Mouse (Mus musculus): ENCODE results near the gene Inka2. TPM values are rescaled to one million over a fixed set of nuclear protein-coding genes. Genes with fewer than 3 reads are reported as not detected.

The Inka2 gene
- total RNA-seq (2015) (0.05 TPM in 1 of 2 replicates, not detected in the other), total RNA-seq (2017) (0.17 TPM in 1 of 2 replicates, not detected in the other)

DNA sequence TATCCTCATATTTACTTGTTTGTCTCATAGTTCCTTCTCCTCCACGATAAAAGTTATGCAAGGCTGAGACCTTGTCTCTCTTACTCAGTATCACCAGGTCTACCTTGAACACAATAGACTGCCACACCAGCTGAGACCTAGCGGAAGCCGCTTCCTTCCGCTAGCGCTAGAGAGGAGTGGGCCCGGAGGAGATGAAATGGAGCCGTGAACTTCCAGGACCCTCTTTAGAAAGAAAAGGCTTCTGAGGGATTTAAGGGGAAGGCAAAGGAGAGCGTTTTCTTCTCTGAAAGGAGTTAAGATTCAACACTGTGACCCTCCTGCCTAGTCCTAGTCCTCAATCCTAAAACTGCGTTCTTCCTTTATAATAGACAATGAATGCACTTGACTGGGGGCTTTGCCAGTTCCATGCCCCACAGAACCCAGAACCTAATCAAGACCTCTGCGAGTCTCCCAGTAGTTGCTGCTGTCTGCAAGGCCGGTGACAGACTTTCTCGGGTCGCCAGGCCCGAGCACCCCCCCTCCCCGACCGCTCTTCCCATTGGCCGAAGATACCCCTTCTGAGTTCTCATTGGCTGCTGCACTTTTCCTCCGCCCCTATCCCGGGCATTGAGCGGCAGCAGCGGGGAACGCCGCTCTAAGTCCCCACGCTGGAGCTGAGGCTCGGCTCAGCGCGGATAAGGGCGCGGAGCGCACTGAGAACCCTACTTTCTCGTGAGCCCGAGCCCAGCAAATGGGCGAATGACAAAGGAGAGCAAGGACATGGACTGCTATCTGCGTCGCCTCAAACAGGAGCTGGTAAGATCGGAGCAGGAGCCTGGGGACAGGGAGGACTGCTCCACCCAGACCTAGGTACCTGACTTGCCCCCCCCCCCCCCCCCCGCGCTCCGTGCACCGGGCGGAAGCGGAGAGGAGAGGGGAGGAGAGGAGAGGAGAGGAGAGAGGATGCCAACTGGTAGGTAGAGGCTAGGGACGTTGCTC, at the start of gene Inka2:
Gene Inka2, plus strand, starts transcription at position 569 of the 978 bp plus-strand sequence.
- ATAC-seq (replicated peaks; ENCODE audit: poor library complexity) = peak; percentile 84

- ATAC-seq (replicated peaks; ENCODE audit: poor library complexity) = no peak
Measured at GRCm38 (mm10) chr3:105655031-105655585, 49.3 kb upstream of the Inka2 start.

- no peak for ATAC-seq (replicated peaks; ENCODE audit: poor library complexity)
Measured at GRCm38 (mm10) chr3:105660530-105660929, 43.9 kb upstream of the Inka2 start.

- ATAC-seq (replicated peaks; ENCODE audit: poor library complexity) = no peak
Measured at GRCm38 (mm10) chr3:105663043-105663442, 41.4 kb upstream of the Inka2 start.

GRCm38 (mm10) chr3:105665105-105665765, 39.2 kb upstream of the Inka2 start:
- peak; percentile 57 for ATAC-seq (replicated peaks; ENCODE audit: poor library complexity)

DNA sequence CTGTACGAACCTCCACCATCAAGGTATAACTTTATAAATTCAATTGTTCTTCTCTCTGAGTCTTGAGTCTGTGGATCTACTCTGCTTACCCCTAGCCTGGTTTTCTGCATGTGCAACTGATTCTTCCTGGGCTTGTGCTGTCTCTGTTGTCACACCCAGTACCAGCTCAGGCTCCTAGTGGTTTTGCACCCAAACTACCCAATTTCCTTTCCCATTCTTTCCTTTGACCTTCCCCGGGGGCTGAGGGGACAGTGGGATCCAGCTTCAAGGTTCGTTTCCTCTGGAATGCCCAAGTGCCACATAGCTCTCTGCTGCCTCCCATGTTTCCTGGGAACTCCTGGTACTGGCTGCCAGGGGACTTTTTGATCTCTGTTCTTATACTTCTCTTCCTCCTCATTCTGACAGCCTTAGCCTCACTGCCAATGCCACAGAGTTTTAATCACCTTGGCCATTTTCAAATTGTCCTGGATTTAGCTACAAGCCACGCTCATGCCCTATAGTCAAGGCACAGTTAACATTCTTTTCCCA, 37.3 kb upstream of the Inka2 start:
- ATAC-seq (replicated peaks; ENCODE audit: poor library complexity) = no peak

- ATAC-seq (replicated peaks; ENCODE audit: poor library complexity) = no peak
Measured at GRCm38 (mm10) chr3:105668161-105668560, 36.2 kb upstream of the Inka2 start.

DNA sequence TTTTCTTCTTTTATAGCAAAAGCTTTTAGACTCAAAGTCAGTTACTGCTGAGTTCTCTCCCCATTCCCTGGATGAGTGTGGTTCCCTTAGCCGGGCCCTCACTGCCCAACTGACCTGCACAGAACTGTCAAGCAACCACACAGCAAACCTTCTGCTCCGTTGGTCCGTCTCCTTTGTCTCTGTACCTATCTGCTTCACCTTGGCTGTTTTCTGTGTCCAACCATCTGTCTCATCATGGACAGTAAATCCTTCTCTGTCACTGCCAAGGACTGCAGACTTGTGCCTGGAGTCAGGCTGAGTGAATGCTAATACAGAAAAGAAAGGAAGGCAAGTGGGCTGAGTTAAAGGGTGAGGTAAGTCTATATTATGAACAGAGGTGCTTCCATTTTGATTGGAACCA, 34.6 kb upstream of the Inka2 start:
- no peak for ATAC-seq (replicated peaks; ENCODE audit: poor library complexity)

GRCm38 (mm10) chr3:105670801-105671200, 33.6 kb upstream of the Inka2 start:
- no peak for ATAC-seq (replicated peaks; ENCODE audit: poor library complexity)

GRCm38 (mm10) chr3:105674595-105675218, 29.7 kb upstream of the Inka2 start:
- peak; percentile 95 for ATAC-seq (replicated peaks; ENCODE audit: poor library complexity)

GRCm38 (mm10) chr3:105675932-105676331, 28.5 kb upstream of the Inka2 start:
- ATAC-seq (replicated peaks; ENCODE audit: poor library complexity) = peak; percentile 56

GRCm38 (mm10) chr3:105680346-105680745, 24.1 kb upstream of the Inka2 start:
- no peak for ATAC-seq (replicated peaks; ENCODE audit: poor library complexity)

GRCm38 (mm10) chr3:105686394-105687323, 17.7 kb upstream of the Inka2 start:
- no peak for ATAC-seq (replicated peaks; ENCODE audit: poor library complexity)

GRCm38 (mm10) chr3:105687324-105688060, 16.9 kb upstream of the Inka2 start, which contains the start of gene Ddx20:
TSS of gene Ddx20 (minus strand) at chr3:105687574.
- peak; percentile 93 for ATAC-seq (replicated peaks; ENCODE audit: poor library complexity)

- no peak for ATAC-seq (replicated peaks; ENCODE audit: poor library complexity)
Measured at GRCm38 (mm10) chr3:105688536-105688935, 15.9 kb upstream of the Inka2 start.

- no peak for ATAC-seq (replicated peaks; ENCODE audit: poor library complexity)
Measured at GRCm38 (mm10) chr3:105693327-105694080, 10.9 kb upstream of the Inka2 start.

- no peak for ATAC-seq (replicated peaks; ENCODE audit: poor library complexity)
Measured at GRCm38 (mm10) chr3:105695476-105696386, 8.7 kb upstream of the Inka2 start.
